Mouse (Mus musculus) testis, adult 2 months (tissue): ENCODE results near the gene Elovl6. TPM values are rescaled to one million over a fixed set of nuclear protein-coding genes. Genes with fewer than 3 reads are reported as not detected.

ENCODE experiments used
- H3K27ac ChIP-seq: fragments of 200-500 bp; 2 replicates; pipeline ENCODE4 v1.5.1; 2012; ENCODE audit warnings: low read depth, low read length; ENCODE audit not compliant: control insufficient read depth, insufficient read depth
- H3K27me3 ChIP-seq: fragments of 200-500 bp; 2 replicates; pipeline ENCODE4 v1.6.1; 2012; ENCODE audit warnings: mild to moderate bottlenecking, low read length, moderate library complexity; ENCODE audit not compliant: control insufficient read depth, insufficient read depth
- H3K36me3 ChIP-seq: fragments of 200-500 bp; 2 replicates; pipeline ENCODE4 v1.6.1; 2012; ENCODE audit warnings: mild to moderate bottlenecking, low read length; ENCODE audit not compliant: control insufficient read depth, insufficient read depth
- H3K4me1 ChIP-seq: fragments of 200-500 bp; 2 replicates; pipeline ENCODE4 v1.6.1; 2012; ENCODE audit warnings: low read length; ENCODE audit not compliant: control insufficient read depth, insufficient read depth
- H3K4me3 ChIP-seq: fragments of 200-500 bp; 2 replicates; pipeline ENCODE4 v1.5.1; 2012; ENCODE audit warnings: low read depth, mild to moderate bottlenecking, low read length, moderate library complexity, mixed read lengths; ENCODE audit not compliant: control insufficient read depth
- CTCF ChIP-seq: fragments of 200-500 bp; IDR thresholded peaks from 2 replicates; pipeline ENCODE4 v1.5.1; 2012; ENCODE audit warnings: low read depth, mild to moderate bottlenecking, inconsistent platforms, low read length, moderate library complexity; ENCODE audit not compliant: control insufficient read depth, insufficient read depth, insufficient replicate concordance
- POLR2A ChIP-seq: fragments of 200-500 bp; IDR thresholded peaks from 2 replicates; pipeline ENCODE4 v1.6.1; 2012; ENCODE audit warnings: low read depth, mild to moderate bottlenecking, inconsistent platforms, low read length, moderate library complexity; ENCODE audit not compliant: control insufficient read depth
- polyA plus RNA-seq: library from polyadenylated mRNA; depleted of rRNA; stranded (reverse); fragments of >200 nt; gene quantifications from 2 replicates; pipeline ENCODE4 v1.2.3, GENCODE M21; 2012

Elovl6 gene
- polyA plus RNA-seq, 1 experiment = 13.3 TPM

- TF ChIP-seq POLR2A (no peak), CTCF (no peak)
- no peaks in the 10 kb centered on the region for H3K36me3 ChIP-seq
- H3K4me3 ChIP-seq = no peak overlapping the region
- H3K4me1 ChIP-seq = peaks cover 2% of the 10 kb centered on the region; the same call in 1 of the 2 replicates
- peak overlapping the region; percentile 14; the same call in 1 of the 2 replicates for H3K27ac ChIP-seq
- H3K27me3 ChIP-seq = no peaks in the 10 kb centered on the region
These were observed 34.7 kb downstream of the Elovl6 start for GRCm38 (mm10) chr3:129566876-129567275.

- Histone ChIP-seq H3K4me3 (no peak overlapping the region), H3K4me1 (peaks cover 2% of the 10 kb centered on the region; the same call in 1 of the 2 replicates), H3K36me3 (no peaks in the 10 kb centered on the region), H3K27ac (no peak overlapping the region), H3K27me3 (no peaks in the 10 kb centered on the region)
- TF ChIP-seq POLR2A = no peak
- no peak for TF ChIP-seq CTCF
These were observed 36.4 kb downstream of the Elovl6 start for GRCm38 (mm10) chr3:129568506-129568905.

GRCm38 (mm10) chr3:129570989-129571388 is 38.8 kb downstream of the Elovl6 start:
- Histone ChIP-seq H3K27ac (no peak overlapping the region), H3K27me3 (no peaks in the 10 kb centered on the region), H3K36me3 (no peaks in the 10 kb centered on the region), H3K4me1 (no peaks in the 10 kb centered on the region), H3K4me3 (no peak overlapping the region)
- TF ChIP-seq POLR2A (no peak), CTCF (no peak)

- no peaks in the 10 kb centered on the region for H3K36me3 ChIP-seq
- TF ChIP-seq POLR2A (no peak), CTCF (no peak)
- no peak overlapping the region for H3K27ac ChIP-seq
- H3K4me3 ChIP-seq = no peak overlapping the region
- H3K4me1 ChIP-seq = no peaks in the 10 kb centered on the region
- no peaks in the 10 kb centered on the region for H3K27me3 ChIP-seq
These were observed 39.5 kb downstream of the Elovl6 start for GRCm38 (mm10) chr3:129571642-129572041.

GRCm38 (mm10) chr3:129572959-129573358 is 40.8 kb downstream of the Elovl6 start:
- TF ChIP-seq CTCF = no peak
- no peak for TF ChIP-seq POLR2A
- H3K27ac ChIP-seq = no peak overlapping the region
- no peaks in the 10 kb centered on the region for H3K4me1 ChIP-seq
- no peak overlapping the region for H3K4me3 ChIP-seq
- H3K36me3 ChIP-seq = no peaks in the 10 kb centered on the region
- no peaks in the 10 kb centered on the region for H3K27me3 ChIP-seq

GRCm38 (mm10) chr3:129573609-129574008 is 41.5 kb downstream of the Elovl6 start:
- H3K4me1 ChIP-seq = no peaks in the 10 kb centered on the region
- H3K27ac ChIP-seq = no peak overlapping the region
- no peaks in the 10 kb centered on the region for H3K36me3 ChIP-seq
- TF ChIP-seq CTCF (no peak), POLR2A (no peak)
- H3K4me3 ChIP-seq = no peak overlapping the region
- no peaks in the 10 kb centered on the region for H3K27me3 ChIP-seq

- no peaks in the 10 kb centered on the region for H3K27me3 ChIP-seq
- no peak overlapping the region for H3K27ac ChIP-seq
- no peak overlapping the region for H3K4me3 ChIP-seq
- no peaks in the 10 kb centered on the region for H3K36me3 ChIP-seq
- no peaks in the 10 kb centered on the region for H3K4me1 ChIP-seq
- TF ChIP-seq CTCF (no peak), POLR2A (no peak)
These were observed 42.9 kb downstream of the Elovl6 start for GRCm38 (mm10) chr3:129575086-129575485.

GRCm38 (mm10) chr3:129576522-129576921 is 44.4 kb downstream of the Elovl6 start:
- Histone ChIP-seq H3K27me3 (no peaks in the 10 kb centered on the region), H3K4me1 (no peaks in the 10 kb centered on the region), H3K27ac (no peak overlapping the region), H3K4me3 (no peak overlapping the region), H3K36me3 (no peaks in the 10 kb centered on the region)
- no peak for TF ChIP-seq CTCF
- no peak for TF ChIP-seq POLR2A
